Mouse (Mus musculus) heart, embryonic 13.5 days (tissue): Measurements from ENCODE around the gene Fars2. TPM values are rescaled to one million over a fixed set of nuclear protein-coding genes. Genes with fewer than 3 reads are reported as not detected.

Experiments
- ATAC-seq: fragments of 200-750 bp; cut with Nextera tagmentation; 2 replicates; pipeline ENCODE4 v1.8.0; 2017; ENCODE audit warnings: moderate TSS enrichment; ENCODE audit not compliant: insufficient number of reproducible peaks, low FRiP score, low TSS enrichment; ENCODE audit errors: extremely low read depth
- H3K27ac ChIP-seq: fragments of 300-500 bp; sonication (generic); replicated peaks from 2 replicates; pipeline ENCODE4 v1.5.1; 2015; ENCODE audit warnings: moderate library complexity, mild to moderate bottlenecking, inconsistent platforms
- H3K27me3 ChIP-seq: fragments of 300-500 bp; sonication (generic); replicated peaks from 2 replicates; pipeline ENCODE4 v1.6.1; 2015; ENCODE audit warnings: mild to moderate bottlenecking, inconsistent platforms
- H3K36me3 ChIP-seq: fragments of 300-500 bp; sonication (generic); 2 replicates; pipeline ENCODE4 v1.6.1; 2015; ENCODE audit warnings: mild to moderate bottlenecking, inconsistent platforms
- H3K4me1 ChIP-seq: fragments of 300-500 bp; sonication (generic); 2 replicates; pipeline ENCODE4 v1.6.1; 2015; ENCODE audit warnings: inconsistent platforms
- H3K4me2 ChIP-seq: fragments of 300-500 bp; sonication (generic); 2 replicates; pipeline ENCODE4 v1.6.1; 2015; ENCODE audit warnings: inconsistent platforms, mild to moderate bottlenecking, moderate library complexity
- H3K4me3 ChIP-seq: fragments of 300-500 bp; sonication (generic); 2 replicates; pipeline ENCODE4 v1.5.1; 2015; ENCODE audit warnings: moderate library complexity, mild to moderate bottlenecking, inconsistent platforms
- H3K9ac ChIP-seq: fragments of 300-500 bp; sonication (generic); 2 replicates; pipeline ENCODE4 v1.6.1; 2015; ENCODE audit warnings: inconsistent platforms, mild to moderate bottlenecking, moderate library complexity
- H3K9me3 ChIP-seq: fragments of 300-500 bp; sonication (generic); 2 replicates; pipeline ENCODE4 v1.6.1; 2016; ENCODE audit warnings: inconsistent platforms
- WGBS: fragments of 180-500 bp; shearing (Covaris S2); methylation state at CpG from one replicate; pipeline ENCODE4 v1.1.7; 2015; ENCODE audit warnings: mixed read lengths; 5-methylcytosine and 5-hydroxymethylcytosine counted together
- polyA plus RNA-seq: library from polyadenylated mRNA; unstranded; fragments of >200 nt; fragmentation: Nextera tagmentation; extraction: Ambion mirVana; gene quantifications from 2 replicates; pipeline ENCODE4 v1.2.1, GENCODE M21; 2015

Gene Fars2
- polyA plus RNA-seq, 1 experiment from 2014 or later = 54.3 TPM

DNA sequence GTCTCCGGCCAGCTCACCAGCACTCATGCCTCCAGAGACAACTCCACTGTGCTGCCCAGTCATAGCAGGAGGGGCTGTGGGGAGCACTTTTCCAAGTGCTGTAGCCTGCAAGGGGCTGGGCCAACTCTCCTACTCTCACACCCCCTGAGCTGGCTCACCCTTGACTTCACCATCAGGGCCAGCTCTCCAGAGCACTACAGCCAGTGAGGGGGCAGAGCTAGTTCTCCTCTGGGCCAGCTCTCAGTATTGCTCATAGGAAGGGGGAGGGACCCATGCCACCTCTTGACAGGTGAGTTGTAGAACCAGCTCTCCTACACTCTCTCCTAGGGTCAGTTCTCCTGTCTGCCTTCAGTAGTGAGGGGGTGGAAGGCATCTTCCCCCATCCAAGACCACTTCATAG, 413.6 kb downstream of the Fars2 start:
- H3K27me3 ChIP-seq = no peaks in the 10 kb centered on the region
- peaks cover 48% of the 10 kb centered on the region for H3K4me1 ChIP-seq
- no peaks in the 10 kb centered on the region for H3K9me3 ChIP-seq
- no peak overlapping the region for H3K9ac ChIP-seq
- H3K27ac ChIP-seq = no peak overlapping the region
- 78% methylated on average over 1 of the region's 1 CpGs for WGBS
- no peaks in the 10 kb centered on the region for H3K36me3 ChIP-seq
- H3K4me3 ChIP-seq = no peak overlapping the region
- no peak overlapping the region for H3K4me2 ChIP-seq
- no peak for ATAC-seq

GRCm38 (mm10) chr13:36531893-36532292, 414.7 kb downstream of the Fars2 start:
- no peak; the same call in 1 of the 2 replicates for ATAC-seq
- Histone ChIP-seq H3K4me1 (peaks cover 47% of the 10 kb centered on the region), H3K9me3 (no peaks in the 10 kb centered on the region), H3K4me3 (no peak overlapping the region), H3K36me3 (no peaks in the 10 kb centered on the region), H3K9ac (no peak overlapping the region), H3K27ac (peak overlapping the region; percentile 34), H3K27me3 (no peaks in the 10 kb centered on the region), H3K4me2 (peak overlapping the region; percentile 22; the same call in 1 of the 2 replicates)
- 33% methylated on average over 3 of the region's 3 CpGs for WGBS

DNA sequence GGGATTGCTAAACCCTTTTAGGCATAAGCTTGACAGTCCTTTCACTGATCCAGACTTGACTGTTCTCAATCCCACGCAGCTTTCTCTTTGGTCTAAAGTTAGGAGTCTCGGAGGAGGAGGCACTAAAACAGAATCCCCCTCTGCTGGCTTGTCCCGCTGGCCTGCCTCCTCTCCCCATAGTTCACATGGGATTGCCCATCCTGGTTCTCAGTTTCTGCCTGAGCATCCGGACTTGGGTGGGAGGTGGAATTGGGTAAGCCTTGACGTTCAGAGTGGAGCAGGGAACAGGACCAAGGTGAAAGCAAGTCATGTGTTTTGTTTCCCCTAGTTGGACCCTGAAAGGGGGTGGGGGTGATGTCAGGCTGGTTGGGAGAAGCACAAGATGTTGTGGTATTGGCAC, 415.9 kb downstream of the Fars2 start:
- H3K4me3 ChIP-seq = no peak overlapping the region
- H3K4me2 ChIP-seq = no peak overlapping the region
- no peaks in the 10 kb centered on the region for H3K27me3 ChIP-seq
- H3K9me3 ChIP-seq = no peaks in the 10 kb centered on the region
- no peaks in the 10 kb centered on the region for H3K36me3 ChIP-seq
- no peak overlapping the region for H3K9ac ChIP-seq
- H3K27ac ChIP-seq = no peak overlapping the region
- WGBS = 82% methylated on average over 5 of the region's 5 CpGs
- peaks cover 44% of the 10 kb centered on the region for H3K4me1 ChIP-seq
- ATAC-seq = no peak

DNA sequence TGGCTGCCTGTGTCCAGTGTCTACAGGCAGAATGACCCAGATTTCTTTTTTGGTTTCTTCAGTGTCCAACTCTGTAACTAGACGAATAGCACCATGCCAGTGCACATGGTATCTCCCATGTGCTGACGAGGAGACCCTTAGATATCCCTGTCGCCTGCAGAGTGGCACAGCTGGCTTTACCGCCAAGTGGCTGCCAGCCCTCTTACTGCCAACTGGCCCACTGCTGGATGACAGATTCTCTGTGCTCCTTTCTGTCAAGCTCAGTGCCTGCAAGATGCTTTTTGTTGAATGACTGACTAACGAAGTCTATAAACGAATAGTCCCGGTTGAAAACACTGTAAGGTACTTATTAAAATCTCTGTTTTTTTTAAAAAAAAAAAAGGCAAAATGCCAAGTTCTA, 416.3 kb downstream of the Fars2 start:
- no peak overlapping the region for H3K4me3 ChIP-seq
- WGBS = 69% methylated on average over 7 of the region's 7 CpGs
- no peak overlapping the region for H3K27ac ChIP-seq
- H3K9ac ChIP-seq = no peak overlapping the region
- H3K36me3 ChIP-seq = no peaks in the 10 kb centered on the region
- no peaks in the 10 kb centered on the region for H3K27me3 ChIP-seq
- no peaks in the 10 kb centered on the region for H3K9me3 ChIP-seq
- peaks cover 44% of the 10 kb centered on the region for H3K4me1 ChIP-seq
- ATAC-seq = no peak
- no peak overlapping the region for H3K4me2 ChIP-seq

- Histone ChIP-seq H3K27me3 (no peaks in the 10 kb centered on the region), H3K4me1 (peaks cover 41% of the 10 kb centered on the region)
- no peak for ATAC-seq
Observed at GRCm38 (mm10) chr13:36533966-36534540, 416.8 kb downstream of the Fars2 start.

DNA sequence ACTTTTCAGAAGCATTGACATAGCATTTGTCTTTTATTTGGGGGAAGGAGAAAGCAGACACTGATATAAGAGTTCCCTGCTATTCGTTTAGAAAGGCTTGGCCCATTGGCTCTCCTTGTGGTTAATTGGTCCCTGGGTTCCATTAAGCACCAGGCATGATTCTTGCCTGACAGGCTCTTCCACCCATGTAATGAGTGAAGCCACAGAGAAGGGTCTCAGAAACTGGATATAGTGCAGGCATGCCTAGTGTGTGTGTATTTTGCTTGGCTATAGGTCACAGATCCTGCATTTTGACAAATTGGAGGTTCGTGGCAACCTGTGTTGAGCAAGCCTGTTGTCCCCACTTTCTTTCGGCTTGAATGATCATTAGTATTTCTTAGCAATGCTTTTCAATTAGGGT, 420.4 kb downstream of the Fars2 start:
- ATAC-seq = no peak
- Histone ChIP-seq H3K9ac (no peak overlapping the region), H3K36me3 (no peaks in the 10 kb centered on the region), H3K27me3 (no peaks in the 10 kb centered on the region), H3K4me2 (no peak overlapping the region), H3K27ac (no peak overlapping the region), H3K4me3 (no peak overlapping the region), H3K9me3 (no peaks in the 10 kb centered on the region), H3K4me1 (peaks cover 22% of the 10 kb centered on the region)
- 81% methylated on average over 3 of the region's 3 CpGs for WGBS

More at GRCm38 (mm10) chr13:36533966-36534540, 416.8 kb downstream of the Fars2 start:
- Histone ChIP-seq H3K36me3 (no peaks in the 10 kb centered on the region), H3K9me3 (no peaks in the 10 kb centered on the region), H3K4me2 (no peak overlapping the region), H3K27ac (no peak overlapping the region), H3K9ac (no peak overlapping the region), H3K4me3 (no peak overlapping the region)
- 73% methylated on average over 8 of the region's 8 CpGs for WGBS

GRCm38 (mm10) chr13:36538385-36538784, 421.2 kb downstream of the Fars2 start:
- no peaks in the 10 kb centered on the region for H3K9me3 ChIP-seq
- WGBS = 33% methylated on average over 2 of the region's 2 CpGs

DNA sequence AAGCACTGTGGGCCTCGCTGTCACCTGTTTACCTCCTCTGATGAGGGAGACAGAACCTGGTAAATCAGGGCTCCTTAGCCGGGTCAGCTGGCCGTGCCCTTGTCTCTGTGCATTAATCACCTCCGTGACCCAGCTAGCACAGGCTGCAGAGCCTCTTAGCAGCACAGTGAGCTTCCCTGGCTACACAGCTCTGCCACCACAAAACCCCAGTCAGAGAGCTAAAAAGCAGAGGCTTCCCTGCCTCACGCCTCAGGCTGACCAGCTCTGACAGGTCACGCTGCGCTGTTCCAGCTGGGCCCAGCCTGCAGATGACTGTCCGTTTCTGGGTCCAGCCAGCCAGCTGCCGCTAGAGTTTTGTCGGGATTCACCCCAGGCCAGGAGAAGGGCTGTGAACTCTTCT, 423.0 kb downstream of the Fars2 start:
- 60% methylated on average over 10 of the region's 10 CpGs for whole genome bisulfite sequencing

More at GRCm38 (mm10) chr13:36538385-36538784, 421.2 kb downstream of the Fars2 start:
- Histone ChIP-seq H3K36me3 (no peaks in the 10 kb centered on the region), H3K4me3 (no peak overlapping the region), H3K9ac (no peak overlapping the region), H3K4me1 (peaks cover 21% of the 10 kb centered on the region), H3K27ac (no peak overlapping the region), H3K4me2 (no peak overlapping the region), H3K27me3 (no peaks in the 10 kb centered on the region)
- ATAC-seq = no peak

DNA sequence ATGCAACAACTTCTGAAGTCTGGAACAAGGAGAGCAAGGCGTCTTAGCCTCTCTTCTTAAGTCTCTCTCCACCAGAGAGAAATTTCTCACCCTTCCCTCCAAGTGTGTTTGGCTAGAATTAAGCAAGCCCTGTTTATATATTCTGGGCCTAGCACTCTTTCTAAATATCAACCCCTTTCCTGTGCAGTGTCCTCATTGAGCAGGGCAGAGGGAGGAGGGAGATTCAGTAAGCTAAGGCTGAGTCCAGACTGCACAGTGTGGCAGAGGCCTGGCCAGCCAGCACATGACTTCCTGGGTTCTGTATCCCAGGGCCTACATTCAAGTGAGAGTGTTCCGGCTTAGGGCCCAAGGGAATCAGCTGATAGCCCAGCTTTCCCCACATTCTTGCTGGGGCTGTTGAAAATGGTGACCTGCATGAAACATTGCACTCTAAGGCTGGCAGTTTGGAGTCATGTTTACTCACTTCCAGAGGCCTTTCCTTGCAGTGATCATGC, 424.1 kb downstream of the Fars2 start:
- no peak overlapping the region for H3K9ac ChIP-seq
- WGBS = 68% methylated on average over 2 of the region's 2 CpGs
- H3K27ac ChIP-seq = no peak overlapping the region
- H3K4me2 ChIP-seq = no peak overlapping the region
- 0 out of 2 replicates have a peak, but pooled peaks cover 5% of the 10 kb centered on the region for H3K9me3 ChIP-seq
- H3K4me1 ChIP-seq = peaks cover 8% of the 10 kb centered on the region
- H3K36me3 ChIP-seq = no peaks in the 10 kb centered on the region
- H3K4me3 ChIP-seq = no peak overlapping the region
- no peaks in the 10 kb centered on the region for H3K27me3 ChIP-seq
- ATAC-seq = no peak

More for the DNA sequence above, 423.0 kb downstream of the Fars2 start:
- no peak overlapping the region for H3K4me2 ChIP-seq
- no peak overlapping the region for H3K27ac ChIP-seq
- peaks cover 13% of the 10 kb centered on the region for H3K4me1 ChIP-seq
- no peak overlapping the region for H3K4me3 ChIP-seq
- ATAC-seq = no peak
- no peaks in the 10 kb centered on the region for H3K36me3 ChIP-seq
- H3K9me3 ChIP-seq = no peaks in the 10 kb centered on the region
- H3K9ac ChIP-seq = no peak overlapping the region
- no peaks in the 10 kb centered on the region for H3K27me3 ChIP-seq

DNA sequence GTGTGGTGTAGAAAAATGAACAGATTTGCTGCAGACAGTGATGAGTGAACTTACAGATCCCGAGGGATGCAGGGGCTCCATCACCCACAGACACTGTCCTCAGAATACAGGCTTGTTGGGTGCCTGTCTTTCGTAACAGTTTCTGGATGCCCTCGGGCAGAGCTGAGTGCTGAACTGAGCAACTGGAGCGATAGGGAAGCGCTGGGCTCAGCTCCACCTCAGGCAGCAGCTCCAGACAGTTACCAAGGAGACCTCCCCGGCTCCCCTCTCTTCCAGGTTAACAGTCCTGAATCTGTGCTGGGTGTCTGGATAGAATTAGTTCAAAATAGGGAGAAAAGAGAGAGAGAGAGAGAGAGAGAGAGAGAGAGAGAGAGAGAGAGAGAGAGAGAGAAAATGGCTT, 433.5 kb downstream of the Fars2 start:
- H3K4me1 ChIP-seq = peaks cover 6% of the 10 kb centered on the region; the same call in 1 of the 2 replicates
- no peak for ATAC-seq
- 0 out of 2 replicates have a peak, but pooled peaks cover 1% of the 10 kb centered on the region for H3K9me3 ChIP-seq
- no peak overlapping the region for H3K9ac ChIP-seq
- no peak overlapping the region for H3K4me2 ChIP-seq
- 58% methylated on average over 6 of the region's 6 CpGs for WGBS
- no peak overlapping the region for H3K27ac ChIP-seq
- no peaks in the 10 kb centered on the region for H3K36me3 ChIP-seq
- H3K4me3 ChIP-seq = no peak overlapping the region
- H3K27me3 ChIP-seq = no peaks in the 10 kb centered on the region

- H3K4me3 ChIP-seq = no peak overlapping the region
- H3K36me3 ChIP-seq = no peaks in the 10 kb centered on the region
- H3K9ac ChIP-seq = no peak overlapping the region
- H3K4me1 ChIP-seq = peaks cover 6% of the 10 kb centered on the region; the same call in 1 of the 2 replicates
- no peak overlapping the region for H3K4me2 ChIP-seq
- 74% methylated on average over 3 of the region's 3 CpGs for WGBS
- H3K9me3 ChIP-seq = no peaks in the 10 kb centered on the region
- H3K27ac ChIP-seq = no peak overlapping the region
- H3K27me3 ChIP-seq = no peaks in the 10 kb centered on the region
- no peak for ATAC-seq
Observed at GRCm38 (mm10) chr13:36552522-36553246, 435.5 kb downstream of the Fars2 start.
